Mouse (Mus musculus): ENCODE measurements around the gene Sort1. TPM values are rescaled to one million over a fixed set of nuclear protein-coding genes. Genes with fewer than 3 reads are reported as not detected.

Gene Sort1
- polyA plus RNA-seq, 1 experiment, result 141 TPM

GRCm38 (mm10) chr3:108348376-108348775, 64.5 kb downstream of the Sort1 start:
- DNase-seq, result no peak
- WGBS, result 69% methylated on average over 9 of the region's 9 CpGs
- TF ChIP-seq CTCF (IDR thresholded peaks at IDR 0.05; ENCODE audit: insufficient read depth, low read length) (no peak), POLR2A (IDR thresholded peaks at IDR 0.05; ENCODE audit: borderline replicate concordance, extremely low read depth, low read depth, low read length) (no peak)
- Histone ChIP-seq H3K4me1 (ENCODE audit: control insufficient read depth, insufficient read depth, low read length) (no peaks in the 10 kb centered on the region), H3K4me3 (replicated peaks; ENCODE audit: extremely low read depth, low read depth, low read length) (no peak overlapping the region)

GRCm38 (mm10) chr3:108355245-108355644, 71.4 kb downstream of the Sort1 start:
- WGBS, result 88% methylated on average over 3 of the region's 3 CpGs
- no peak overlapping the region for H3K4me3 ChIP-seq (replicated peaks; ENCODE audit: extremely low read depth, low read depth, low read length)

GRCm38 (mm10) chr3:108357051-108357450, 73.2 kb downstream of the Sort1 start:
- WGBS, result 87% methylated on average over 10 of the region's 10 CpGs
- Histone ChIP-seq H3K4me3 (replicated peaks; ENCODE audit: extremely low read depth, low read depth, low read length) (no peak overlapping the region), H3K4me1 (ENCODE audit: control insufficient read depth, insufficient read depth, low read length) (no peaks in the 10 kb centered on the region)
- TF ChIP-seq CTCF (IDR thresholded peaks at IDR 0.05; ENCODE audit: insufficient read depth, low read length) (no peak), POLR2A (IDR thresholded peaks at IDR 0.05; ENCODE audit: borderline replicate concordance, extremely low read depth, low read depth, low read length) (no peak)
- DNase-seq, result no peak

More at GRCm38 (mm10) chr3:108355245-108355644, 71.4 kb downstream of the Sort1 start:
- no peaks in the 10 kb centered on the region for H3K4me1 ChIP-seq (ENCODE audit: control insufficient read depth, insufficient read depth, low read length)
- DNase-seq, result no peak
- no peak for TF ChIP-seq CTCF (IDR thresholded peaks at IDR 0.05; ENCODE audit: insufficient read depth, low read length)
- TF ChIP-seq POLR2A (IDR thresholded peaks at IDR 0.05; ENCODE audit: borderline replicate concordance, extremely low read depth, low read depth, low read length), result no peak

GRCm38 (mm10) chr3:108358445-108358844, 74.6 kb downstream of the Sort1 start:
- no peak for TF ChIP-seq CTCF (IDR thresholded peaks at IDR 0.05; ENCODE audit: insufficient read depth, low read length)
- no peak for TF ChIP-seq POLR2A (IDR thresholded peaks at IDR 0.05; ENCODE audit: borderline replicate concordance, extremely low read depth, low read depth, low read length)
- WGBS, result 80% methylated on average over 6 of the region's 6 CpGs
- H3K4me3 ChIP-seq (replicated peaks; ENCODE audit: extremely low read depth, low read depth, low read length), result no peak overlapping the region

GRCm38 (mm10) chr3:108360894-108361293, 77.0 kb downstream of the Sort1 start:
- H3K4me3 ChIP-seq (replicated peaks; ENCODE audit: extremely low read depth, low read depth, low read length), result no peak overlapping the region
- no peak for TF ChIP-seq POLR2A (IDR thresholded peaks at IDR 0.05; ENCODE audit: borderline replicate concordance, extremely low read depth, low read depth, low read length)
- WGBS, result 33% methylated on average over 7 of the region's 7 CpGs
- no peaks in the 10 kb centered on the region for H3K4me1 ChIP-seq (ENCODE audit: control insufficient read depth, insufficient read depth, low read length)
- no peak for DNase-seq

More at GRCm38 (mm10) chr3:108358445-108358844, 74.6 kb downstream of the Sort1 start:
- no peaks in the 10 kb centered on the region for H3K4me1 ChIP-seq (ENCODE audit: control insufficient read depth, insufficient read depth, low read length)
- DNase-seq, result no peak

- no peak for TF ChIP-seq CTCF (IDR thresholded peaks at IDR 0.05; ENCODE audit: insufficient read depth, low read length)
- TF ChIP-seq POLR2A (IDR thresholded peaks at IDR 0.05; ENCODE audit: borderline replicate concordance, extremely low read depth, low read depth, low read length), result no peak
- Histone ChIP-seq H3K4me3 (replicated peaks; ENCODE audit: extremely low read depth, low read depth, low read length) (no peak overlapping the region), H3K4me1 (ENCODE audit: control insufficient read depth, insufficient read depth, low read length) (no peaks in the 10 kb centered on the region)
- 41% methylated on average over 3 of the region's 3 CpGs for WGBS
- DNase-seq, result no peak
Observed at GRCm38 (mm10) chr3:108363626-108364025, 79.7 kb downstream of the Sort1 start.

- no peaks in the 10 kb centered on the region for H3K4me1 ChIP-seq (ENCODE audit: control insufficient read depth, insufficient read depth, low read length)
- no peak for DNase-seq
- WGBS, result 59% methylated on average over 9 of the region's 9 CpGs
- H3K4me3 ChIP-seq (replicated peaks; ENCODE audit: extremely low read depth, low read depth, low read length), result no peak within 1 kb of the TSS
- TF ChIP-seq POLR2A (IDR thresholded peaks at IDR 0.05; ENCODE audit: borderline replicate concordance, extremely low read depth, low read depth, low read length) (no peak), CTCF (IDR thresholded peaks at IDR 0.05; ENCODE audit: insufficient read depth, low read length) (no peak)
Observed at GRCm38 (mm10) chr3:108364270-108364995, 80.6 kb downstream of the Sort1 start, which contains the start of gene Mybphl. TSS of gene Mybphl (plus strand) at chr3:108364911.

GRCm38 (mm10) chr3:108367173-108367572, 83.3 kb downstream of the Sort1 start:
- no peak for DNase-seq
- Histone ChIP-seq H3K4me1 (ENCODE audit: control insufficient read depth, insufficient read depth, low read length) (no peaks in the 10 kb centered on the region), H3K4me3 (replicated peaks; ENCODE audit: extremely low read depth, low read depth, low read length) (no peak overlapping the region)
- TF ChIP-seq CTCF (IDR thresholded peaks at IDR 0.05; ENCODE audit: insufficient read depth, low read length), result no peak
- TF ChIP-seq POLR2A (IDR thresholded peaks at IDR 0.05; ENCODE audit: borderline replicate concordance, extremely low read depth, low read depth, low read length), result no peak
- 59% methylated on average over 9 of the region's 9 CpGs for WGBS

- H3K4me1 ChIP-seq (ENCODE audit: control insufficient read depth, insufficient read depth, low read length), result no peaks in the 10 kb centered on the region
- TF ChIP-seq CTCF (IDR thresholded peaks at IDR 0.05; ENCODE audit: insufficient read depth, low read length) (no peak), POLR2A (IDR thresholded peaks at IDR 0.05; ENCODE audit: borderline replicate concordance, extremely low read depth, low read depth, low read length) (no peak)
- DNase-seq, result no peak
- no peak overlapping the region for H3K4me3 ChIP-seq (replicated peaks; ENCODE audit: extremely low read depth, low read depth, low read length)
- WGBS, result 70% methylated on average over 3 of the region's 3 CpGs
Observed at GRCm38 (mm10) chr3:108367828-108368227, 83.9 kb downstream of the Sort1 start.

- no peak for DNase-seq
- Histone ChIP-seq H3K4me1 (ENCODE audit: control insufficient read depth, insufficient read depth, low read length) (no peaks in the 10 kb centered on the region), H3K4me3 (replicated peaks; ENCODE audit: extremely low read depth, low read depth, low read length) (no peak overlapping the region)
- TF ChIP-seq POLR2A (IDR thresholded peaks at IDR 0.05; ENCODE audit: borderline replicate concordance, extremely low read depth, low read depth, low read length) (no peak), CTCF (IDR thresholded peaks at IDR 0.05; ENCODE audit: insufficient read depth, low read length) (no peak)
- 66% methylated on average over 5 of the region's 5 CpGs for WGBS
Observed at GRCm38 (mm10) chr3:108368721-108369120, 84.8 kb downstream of the Sort1 start.

Data from lung, adult 2 months (tissue).